Mouse (Mus musculus) erythroblast, embryonic 14.5 days (primary cell): Measurements from ENCODE around the gene BB287469. TPM values are rescaled to one million over a fixed set of nuclear protein-coding genes. Genes with fewer than 3 reads are reported as not detected.
"Not testable (repeated sequence)": the region's sequence is repeated elsewhere in the genome, so short reads cannot be mapped to it uniquely, and the experiment has no call there.

Experiments used
- H3K27me3 ChIP-seq: 2 replicates; pipeline ENCODE4 v1.6.1; 2012; ENCODE audit warnings: inconsistent platforms; ENCODE audit not compliant: control insufficient read depth
- H3K36me3 ChIP-seq: 2 replicates; pipeline ENCODE4 v1.6.1; 2012; ENCODE audit warnings: mild to moderate bottlenecking, inconsistent platforms; ENCODE audit not compliant: control insufficient read depth
- H3K4me1 ChIP-seq: 2 replicates; pipeline ENCODE4 v1.6.1; 2012; ENCODE audit warnings: inconsistent platforms; ENCODE audit not compliant: control insufficient read depth
- H3K4me3 ChIP-seq: replicated peaks from 2 replicates; pipeline ENCODE3; 2012; ENCODE audit warnings: moderate library complexity, mild to moderate bottlenecking, inconsistent platforms
- H3K9me3 ChIP-seq: 2 replicates; pipeline ENCODE4 v1.6.1; 2012; ENCODE audit warnings: low read length, inconsistent platforms, mixed read lengths; ENCODE audit not compliant: control insufficient read depth
- polyA plus RNA-seq: library from polyadenylated mRNA; stranded (reverse); fragments of >175 nt; gene quantifications from 2 replicates; pipeline ENCODE4 v1.2.3, GENCODE M21; 2012

BB287469 gene
- polyA plus RNA-seq = not detected in 2 replicates

DNA sequence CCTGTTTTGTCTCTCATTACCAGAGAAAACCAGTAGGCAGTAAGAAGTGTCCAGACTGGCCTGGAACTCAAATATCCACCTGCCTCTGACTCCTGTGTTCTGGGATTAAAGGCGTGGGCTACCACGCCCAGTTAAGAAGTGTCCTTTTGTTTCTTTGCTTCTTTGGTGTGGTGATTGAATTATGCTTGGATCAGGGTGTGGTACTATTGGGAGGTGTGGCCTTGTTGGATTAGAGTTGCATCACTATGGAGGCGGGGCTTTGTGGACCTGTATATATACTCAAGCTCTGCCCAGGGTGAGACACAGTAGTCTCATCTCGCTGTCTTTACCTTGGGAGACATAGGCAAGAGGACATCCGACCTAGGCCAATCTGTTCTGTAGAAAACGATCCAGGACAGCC, at the start of gene BB287469:
Gene BB287469, plus strand, starts transcription at position 301 of the 400 bp plus-strand sequence.
- H3K4me1 ChIP-seq, H3K9me3 ChIP-seq, H3K4me3 ChIP-seq, H3K27me3 ChIP-seq, H3K36me3 ChIP-seq: not testable (repeated sequence)

DNA sequence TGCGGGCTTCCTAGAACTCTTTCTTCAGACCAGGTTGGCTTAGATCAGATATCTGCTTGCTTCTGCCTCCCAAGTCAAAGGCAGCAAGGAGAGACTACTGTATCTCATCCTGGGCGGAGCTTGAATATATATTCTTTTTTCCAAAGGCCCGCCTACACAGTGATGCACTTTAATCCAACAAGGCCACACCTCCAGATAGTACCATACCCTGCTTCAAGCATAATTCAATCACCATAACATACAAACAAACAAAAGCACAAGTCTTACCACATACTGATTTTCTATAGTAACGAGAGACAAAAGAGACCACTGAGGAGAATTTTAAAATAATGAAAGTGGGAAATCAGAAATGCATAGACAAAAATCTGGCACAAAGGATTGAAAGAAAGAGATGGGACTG, 40.7 kb upstream of the BB287469 start, which contains the start of gene Gm21319:
Gene Gm21319, minus strand, starts transcription at position 101 of the 400 bp plus-strand sequence.
- H3K4me3 ChIP-seq, H3K4me1 ChIP-seq, H3K9me3 ChIP-seq, H3K27me3 ChIP-seq, H3K36me3 ChIP-seq: not testable (repeated sequence)

DNA sequence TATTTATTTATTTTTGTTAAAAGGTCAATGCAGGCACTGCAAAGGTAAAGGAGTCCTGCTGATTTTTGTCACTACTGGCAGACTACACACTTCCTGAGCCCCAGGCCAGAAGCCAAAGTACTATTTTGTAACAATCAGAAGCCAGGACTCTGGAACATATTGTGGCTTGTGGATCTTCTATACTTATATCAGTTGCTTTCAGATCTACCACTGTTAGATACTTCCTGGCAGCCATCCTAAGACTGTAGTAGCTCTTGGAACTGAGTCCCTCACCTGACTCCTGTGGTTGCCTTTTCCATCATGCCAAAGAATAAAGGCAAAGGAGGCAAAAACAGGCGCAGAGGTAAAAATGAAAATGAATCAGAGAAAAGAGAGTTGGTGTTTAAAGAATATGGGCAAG, 21.2 kb upstream of the BB287469 start, which contains the start of gene Gm21936:
Gene Gm21936, plus strand, starts transcription at position 301 of the 400 bp plus-strand sequence.
- H3K36me3 ChIP-seq, H3K27me3 ChIP-seq, H3K4me3 ChIP-seq, H3K9me3 ChIP-seq, H3K4me1 ChIP-seq: not testable (repeated sequence)

DNA sequence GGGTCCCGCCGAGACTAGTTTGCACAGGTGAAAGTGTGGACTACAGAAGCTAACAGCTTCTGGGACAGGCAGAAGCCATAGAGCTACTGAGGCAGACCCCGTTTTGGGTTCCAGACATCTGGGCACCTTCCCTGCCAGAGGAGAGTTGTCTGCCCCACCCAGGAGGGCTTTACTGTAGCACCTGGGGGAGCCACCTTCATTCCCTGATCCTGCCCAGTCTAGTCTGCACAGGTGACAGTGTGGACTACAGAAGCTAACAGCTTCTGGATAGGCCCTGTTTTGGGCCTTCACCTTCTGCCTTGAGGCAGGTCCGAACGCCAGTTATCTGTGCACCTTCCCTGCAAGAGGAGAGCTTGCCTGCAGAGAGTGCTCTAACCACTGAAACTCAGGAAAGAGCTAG, 18.4 kb upstream of the BB287469 start:
- H3K4me3 ChIP-seq, H3K36me3 ChIP-seq, H3K4me1 ChIP-seq, H3K9me3 ChIP-seq, H3K27me3 ChIP-seq: not testable (repeated sequence)

DNA sequence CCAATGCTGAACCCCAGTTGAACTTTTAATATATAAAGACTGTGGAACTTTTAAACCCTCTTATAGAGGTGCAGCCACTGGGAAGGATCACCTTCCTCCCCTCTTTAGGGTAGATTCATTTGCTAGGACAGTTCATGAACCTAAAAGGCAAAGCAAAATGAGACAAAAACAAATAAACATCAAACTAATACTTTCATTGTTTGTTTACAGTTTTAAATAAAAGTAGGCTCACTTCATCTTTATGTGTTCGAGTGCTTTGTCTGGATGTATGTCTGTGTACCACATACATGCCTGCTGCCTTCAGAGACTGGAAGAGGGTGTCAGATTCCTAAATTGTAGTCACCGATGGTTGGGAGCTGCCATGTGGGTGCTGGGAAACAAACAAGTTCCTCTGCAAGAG, 25.9 kb downstream of the BB287469 start, which contains the start of gene Gm2001:
Gene Gm2001, minus strand, starts transcription at position 101 of the 400 bp plus-strand sequence.
- not testable (repeated sequence) for H3K9me3 ChIP-seq, H3K27me3 ChIP-seq, H3K4me1 ChIP-seq, H3K36me3 ChIP-seq, H3K4me3 ChIP-seq

DNA sequence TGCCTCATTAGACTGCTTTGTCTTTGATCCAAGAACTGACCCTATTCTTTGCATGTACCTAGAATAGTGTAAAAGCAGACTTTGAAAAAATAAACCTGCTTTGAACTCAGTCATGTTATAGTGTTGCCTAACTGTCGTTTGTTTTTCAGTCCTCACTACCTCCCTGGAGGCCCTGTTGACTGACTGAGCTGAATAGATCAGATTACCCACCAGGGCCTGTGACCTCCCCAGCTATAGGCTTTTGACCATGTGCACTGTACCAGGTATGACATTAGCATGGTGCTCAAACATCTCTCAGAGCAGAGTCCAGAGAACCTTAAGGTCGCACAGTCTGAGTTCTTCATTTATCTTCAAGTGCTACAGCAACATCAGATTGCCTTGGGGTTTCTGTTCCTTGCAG, 34.3 kb downstream of the BB287469 start:
- not testable (repeated sequence) for H3K27me3 ChIP-seq, H3K9me3 ChIP-seq, H3K36me3 ChIP-seq, H3K4me3 ChIP-seq, H3K4me1 ChIP-seq

DNA sequence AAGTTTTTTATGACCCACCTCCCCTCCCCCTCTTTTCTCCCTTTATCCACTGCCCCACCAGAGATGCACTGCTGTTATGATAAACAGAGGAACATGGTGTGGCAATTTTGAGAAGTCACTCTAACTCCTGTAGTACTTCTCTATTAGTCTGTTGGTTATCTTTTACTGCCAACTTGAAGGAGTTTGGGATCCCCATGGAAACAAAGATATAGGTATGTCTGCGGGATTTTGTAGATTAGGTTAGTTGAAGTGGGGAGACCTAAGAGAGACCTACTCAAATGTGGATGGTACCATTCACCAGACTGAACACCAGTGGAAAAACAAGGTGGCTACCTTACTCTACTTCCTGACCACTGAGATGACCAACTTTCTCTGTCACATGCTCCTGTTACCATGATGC, 39.7 kb downstream of the BB287469 start:
- not testable (repeated sequence) for H3K27me3 ChIP-seq, H3K4me3 ChIP-seq, H3K9me3 ChIP-seq, H3K36me3 ChIP-seq, H3K4me1 ChIP-seq

DNA sequence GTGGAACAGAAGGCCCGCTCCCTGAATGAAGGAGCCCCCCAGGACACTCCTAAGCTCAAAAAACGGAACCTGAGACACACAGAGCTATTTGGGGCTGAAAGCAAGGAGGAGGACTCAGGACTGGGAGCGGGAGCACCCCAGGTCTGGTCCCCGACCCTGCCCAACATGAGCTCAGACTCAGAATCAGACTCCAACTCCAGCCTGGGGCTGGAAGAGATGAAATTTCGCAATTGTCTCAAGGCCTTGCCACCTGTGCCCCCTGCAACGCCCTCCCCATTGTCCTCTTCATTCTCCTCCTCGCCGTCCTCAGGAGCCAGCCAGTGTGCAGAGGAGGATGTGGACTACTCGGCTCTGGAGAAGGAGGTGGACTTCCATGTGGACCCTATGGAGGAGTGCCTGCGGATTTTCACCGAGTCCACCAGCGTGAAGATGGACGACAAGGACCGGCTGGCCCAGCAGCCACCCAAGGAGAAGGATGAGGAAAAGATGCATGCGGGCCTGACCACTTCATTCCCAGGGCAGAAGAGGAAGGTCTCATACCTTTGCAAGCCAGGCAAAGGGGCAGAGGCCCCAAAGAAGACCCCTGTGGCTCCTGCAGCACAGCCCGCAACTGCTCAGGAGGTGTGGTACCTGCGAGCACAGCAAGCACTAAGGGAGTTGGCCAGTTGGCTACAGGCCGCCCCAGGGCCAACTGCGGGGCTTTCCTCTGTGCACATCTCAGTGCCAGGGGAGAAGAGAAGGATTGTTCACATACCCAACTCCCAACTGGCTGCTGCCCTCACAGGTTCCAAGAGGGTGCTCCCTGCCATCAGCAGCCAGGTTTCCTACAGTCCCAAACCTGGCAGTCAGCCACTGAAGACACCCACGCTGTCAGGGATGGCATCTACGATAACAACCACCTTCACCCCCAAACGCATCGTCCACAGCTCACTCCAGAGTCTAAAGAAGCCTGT, 45.6 kb downstream of the BB287469 start:
- H3K27me3 ChIP-seq, H3K4me3 ChIP-seq, H3K36me3 ChIP-seq, H3K4me1 ChIP-seq: not testable (repeated sequence)
- H3K9me3 ChIP-seq = peaks cover 27% of the 10 kb centered on the region

DNA sequence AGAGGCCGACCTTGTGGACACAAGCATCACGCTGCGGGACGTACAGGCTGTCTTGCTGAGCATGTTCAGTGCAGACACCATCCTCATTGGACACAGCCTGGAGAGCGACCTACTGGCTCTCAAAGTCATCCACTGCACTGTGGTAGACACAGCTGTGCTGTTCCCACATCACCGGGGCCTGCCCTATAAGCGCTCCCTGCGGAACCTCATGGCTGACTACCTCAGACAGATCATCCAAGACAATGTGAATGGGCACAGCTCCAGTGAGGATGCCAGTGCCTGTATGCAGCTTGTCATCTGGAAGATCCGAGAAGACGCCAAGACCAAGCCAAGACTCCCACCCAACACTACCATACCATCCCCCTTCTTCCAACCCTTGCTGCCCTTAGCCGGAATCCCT, 47.3 kb downstream of the BB287469 start:
- H3K4me1 ChIP-seq, H3K4me3 ChIP-seq, H3K27me3 ChIP-seq, H3K36me3 ChIP-seq: not testable (repeated sequence)
- H3K9me3 ChIP-seq = peaks cover 24% of the 10 kb centered on the region

DNA sequence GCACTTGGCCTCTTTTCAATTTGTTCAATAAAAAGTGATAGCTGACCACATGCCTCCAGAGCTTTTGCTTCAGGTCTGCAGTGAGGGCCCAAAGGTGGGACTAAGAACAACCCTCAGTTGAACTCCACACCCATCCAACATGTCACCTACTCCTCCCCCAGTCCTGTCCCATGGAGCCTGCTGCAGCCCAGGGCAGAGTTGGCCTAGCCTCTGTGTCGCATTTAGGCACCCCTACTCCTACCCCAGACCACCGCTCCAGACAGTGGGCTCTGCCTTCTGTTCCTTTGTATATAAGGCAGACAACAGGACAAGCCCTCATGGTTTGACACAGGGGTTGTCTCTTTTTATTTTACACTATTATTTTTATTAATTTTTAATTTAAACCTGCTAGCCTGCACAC, 47.7 kb downstream of the BB287469 start:
- H3K9me3 ChIP-seq = peaks cover 24% of the 10 kb centered on the region
- not testable (repeated sequence) for H3K27me3 ChIP-seq

More for the DNA sequence above, 47.7 kb downstream of the BB287469 start:
- H3K4me3 ChIP-seq, H3K36me3 ChIP-seq, H3K4me1 ChIP-seq: not testable (repeated sequence)

Other genes starting within 250 kb of the BB287469 start
- not detected in 2 replicates for gene Oog1, start 213.9 kb upstream of the BB287469 start, polyA plus RNA-seq
- gene Gm4027, start 197.7 kb upstream of the BB287469 start, polyA plus RNA-seq = not detected in 2 replicates
- not detected in 2 replicates for gene Gm16381, start 172.0 kb upstream of the BB287469 start, polyA plus RNA-seq
- not detected in 2 replicates for gene Gm21319, start 40.8 kb upstream of the BB287469 start, polyA plus RNA-seq
- gene Gm21936, start 21.1 kb upstream of the BB287469 start, polyA plus RNA-seq = not detected in 2 replicates
- not detected in 2 replicates for gene Gm2001, start 25.8 kb downstream of the BB287469 start, polyA plus RNA-seq
- not detected in 2 replicates for gene Gm2016, start 57.5 kb downstream of the BB287469 start, polyA plus RNA-seq
- gene Gm2022, start 78.8 kb downstream of the BB287469 start, polyA plus RNA-seq = not detected in 2 replicates
- not detected in 2 replicates for gene Gm2035, start 103.3 kb downstream of the BB287469 start, polyA plus RNA-seq
- not detected in 2 replicates for gene Gm2042, start 137.5 kb downstream of the BB287469 start, polyA plus RNA-seq
- not detected in 2 replicates for gene Gm2075, start 195.3 kb downstream of the BB287469 start, polyA plus RNA-seq
- not detected in 2 replicates for gene Gm6803, start 202.2 kb downstream of the BB287469 start, polyA plus RNA-seq
- gene Gm2056, start 210.4 kb downstream of the BB287469 start, polyA plus RNA-seq = not detected in 2 replicates